Mouse (Mus musculus): ENCODE measurements at regions not wholly inside any gene's neighbourhood (a gene's known extent, or its start where the extent isn't known, plus 50 kb on each side); places are given as distances from the start of the nearest gene placed in this dataset.

- Histone ChIP-seq H3K4me1 (replicated peaks) (no peaks in the 10 kb centered on the region), H3K9me3 (replicated peaks) (no peaks in the 10 kb centered on the region), H3K27me3 (no peaks in the 10 kb centered on the region), H3K4me2 (no peak overlapping the region), H3K27ac (replicated peaks) (no peak overlapping the region), H3K9ac (no peak overlapping the region), H3K4me3 (replicated peaks) (no peak overlapping the region), H3K36me3 (replicated peaks) (no peaks in the 10 kb centered on the region)
- WGBS (ENCODE audit: insufficient replicate concordance) = 39% methylated on average over 7 of the region's 7 CpGs
- no peak for ATAC-seq (ENCODE audit: insufficient read depth)
Observed at GRCm38 (mm10) chr1:72963449-72963848, 52.3 kb downstream of the Tnp1 start.

DNA sequence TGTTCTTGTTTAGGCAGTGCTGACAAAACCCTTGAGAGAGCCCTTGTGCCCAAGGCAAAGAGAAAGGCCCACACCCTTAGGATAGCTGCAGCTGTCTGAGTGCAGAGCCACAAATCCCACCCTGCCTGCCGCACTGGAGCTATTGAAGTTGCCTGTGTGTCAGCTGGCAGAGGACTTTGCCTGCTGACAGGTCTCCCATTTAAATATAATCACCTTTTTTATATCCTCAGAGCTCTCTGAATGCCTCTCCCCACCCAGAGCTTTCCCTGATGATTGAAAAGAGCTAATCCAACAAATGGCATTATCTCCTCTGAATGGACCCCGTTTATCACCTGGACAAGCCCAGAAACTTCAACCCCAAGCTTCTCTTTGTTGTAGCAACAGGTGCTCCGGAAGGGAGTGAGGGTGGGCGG, 55.5 kb downstream of the Tnp1 start:
- Histone ChIP-seq H3K27me3 (no peaks in the 10 kb centered on the region), H3K36me3 (replicated peaks) (no peaks in the 10 kb centered on the region), H3K4me3 (replicated peaks) (no peak overlapping the region), H3K4me2 (no peak overlapping the region), H3K9me3 (replicated peaks) (no peaks in the 10 kb centered on the region), H3K27ac (replicated peaks) (no peak overlapping the region), H3K4me1 (replicated peaks) (no peaks in the 10 kb centered on the region), H3K9ac (no peak overlapping the region)
- WGBS (ENCODE audit: insufficient replicate concordance) = 37% methylated on average over 4 of the region's 4 CpGs
- ATAC-seq (ENCODE audit: insufficient read depth) = no peak

DNA sequence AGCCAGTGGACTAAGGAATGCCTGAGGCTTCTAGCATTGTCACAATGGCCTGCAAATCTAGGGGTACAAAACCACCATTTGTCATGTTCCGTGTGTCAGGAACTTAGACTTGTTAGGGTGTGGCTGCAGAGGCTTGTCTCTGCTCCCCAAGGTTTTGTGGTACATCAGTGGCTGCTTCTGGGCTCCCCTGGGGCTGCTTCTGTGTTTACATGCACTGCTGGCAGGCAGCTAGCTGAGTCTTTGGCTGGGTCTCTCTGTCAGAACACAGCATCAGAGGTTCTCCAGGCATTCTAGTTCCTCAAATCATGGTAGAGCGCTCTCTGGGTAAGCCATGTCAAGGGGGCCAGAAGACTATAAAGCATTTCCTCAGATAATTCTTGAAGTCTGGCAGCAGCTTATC, 60.3 kb downstream of the Tnp1 start:
- Histone ChIP-seq H3K27ac (replicated peaks) (no peak overlapping the region), H3K27me3 (0 out of 2 replicates have a peak, but pooled peaks cover 5% of the 10 kb centered on the region), H3K4me2 (no peak overlapping the region), H3K4me3 (replicated peaks) (no peak overlapping the region), H3K4me1 (replicated peaks) (no peaks in the 10 kb centered on the region), H3K9ac (no peak overlapping the region), H3K36me3 (replicated peaks) (no peaks in the 10 kb centered on the region), H3K9me3 (replicated peaks) (no peaks in the 10 kb centered on the region)
- ATAC-seq (ENCODE audit: insufficient read depth) = no peak
- 35% methylated on average over 2 of the region's 2 CpGs for WGBS (ENCODE audit: insufficient replicate concordance)

DNA sequence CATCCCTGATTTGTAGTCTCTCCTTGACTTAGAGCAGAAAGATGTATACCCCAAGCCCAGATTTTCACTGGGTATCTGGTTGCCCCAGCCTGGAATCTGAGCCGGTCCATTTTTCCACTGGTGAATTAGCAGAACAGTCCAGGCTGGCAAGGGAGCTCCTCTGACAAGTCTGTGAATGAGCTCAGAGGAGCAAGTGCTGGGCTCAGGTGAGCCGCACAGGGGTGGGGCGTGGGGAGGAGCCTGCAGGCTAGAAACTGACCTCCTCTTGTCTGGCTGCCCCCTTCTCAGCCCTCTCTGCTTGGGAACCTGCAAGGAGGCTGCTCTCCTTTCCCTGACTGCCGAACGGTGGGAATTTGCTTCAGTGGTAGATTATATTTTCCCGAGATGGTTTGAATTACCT, 62.8 kb downstream of the Tnp1 start:
- Histone ChIP-seq H3K4me1 (replicated peaks) (no peaks in the 10 kb centered on the region), H3K9me3 (replicated peaks) (no peaks in the 10 kb centered on the region), H3K36me3 (replicated peaks) (no peaks in the 10 kb centered on the region), H3K27me3 (peaks cover 7% of the 10 kb centered on the region; the same call in 1 of the 2 replicates), H3K4me3 (replicated peaks) (no peak overlapping the region), H3K4me2 (no peak overlapping the region), H3K27ac (replicated peaks) (no peak overlapping the region), H3K9ac (no peak overlapping the region)
- ATAC-seq (ENCODE audit: insufficient read depth) = no peak
- 58% methylated on average over 6 of the region's 6 CpGs for WGBS (ENCODE audit: insufficient replicate concordance)

DNA sequence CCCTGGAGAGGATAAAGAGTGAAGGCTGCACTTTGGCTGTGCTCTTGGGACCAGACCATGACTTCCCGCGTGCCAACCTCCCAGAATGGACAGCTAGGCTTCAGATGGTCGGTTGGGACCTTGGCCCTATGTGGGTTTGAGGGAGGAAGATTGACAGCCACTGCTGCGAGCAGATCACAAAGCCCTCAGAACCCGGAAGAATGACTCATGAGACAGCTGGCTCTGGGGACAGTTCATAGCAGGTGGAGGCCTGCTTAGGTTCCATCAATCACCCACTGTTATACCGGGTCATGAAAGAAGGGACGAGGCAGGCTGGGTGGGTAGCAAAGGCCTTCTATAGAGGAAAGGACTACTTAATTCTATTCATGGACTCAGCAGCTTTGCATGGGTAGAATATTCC, 63.9 kb downstream of the Tnp1 start:
- no peaks in the 10 kb centered on the region for H3K9me3 ChIP-seq (replicated peaks)
- ATAC-seq (ENCODE audit: insufficient read depth) = no peak
- H3K27me3 ChIP-seq = peaks cover 7% of the 10 kb centered on the region; the same call in 1 of the 2 replicates
- no peaks in the 10 kb centered on the region for H3K36me3 ChIP-seq (replicated peaks)
- 28% methylated on average over 7 of the region's 7 CpGs for WGBS (ENCODE audit: insufficient replicate concordance)
- H3K9ac ChIP-seq = no peak overlapping the region
- no peaks in the 10 kb centered on the region for H3K4me1 ChIP-seq (replicated peaks)
- no peak overlapping the region for H3K27ac ChIP-seq (replicated peaks)
- no peak overlapping the region for H3K4me2 ChIP-seq
- H3K4me3 ChIP-seq (replicated peaks) = no peak overlapping the region

DNA sequence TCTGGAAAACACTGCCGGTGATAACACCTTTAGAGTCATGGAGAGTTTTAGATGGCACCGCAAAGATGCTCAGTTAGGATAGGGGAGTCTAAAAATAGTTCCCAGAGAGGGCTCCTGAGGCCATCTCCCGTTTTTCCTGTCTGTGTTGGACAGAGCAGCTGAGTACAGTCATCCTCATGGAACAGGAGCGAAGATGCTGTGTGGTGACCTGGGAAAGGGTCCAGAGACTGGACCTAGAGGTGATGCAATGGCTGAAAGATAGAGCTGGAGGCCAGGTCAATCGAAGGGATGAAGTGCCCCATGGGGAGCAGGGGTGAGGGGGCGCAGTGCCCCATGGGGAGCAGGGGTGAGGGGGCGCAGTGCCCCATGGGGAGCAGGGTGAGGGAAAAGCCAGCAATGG, 64.3 kb downstream of the Tnp1 start:
- Histone ChIP-seq H3K36me3 (replicated peaks) (no peaks in the 10 kb centered on the region), H3K4me2 (no peak overlapping the region), H3K4me1 (replicated peaks) (no peaks in the 10 kb centered on the region), H3K27ac (replicated peaks) (no peak overlapping the region), H3K9ac (no peak overlapping the region), H3K4me3 (replicated peaks) (no peak overlapping the region), H3K27me3 (peaks cover 8% of the 10 kb centered on the region; the same call in 1 of the 2 replicates), H3K9me3 (replicated peaks) (no peaks in the 10 kb centered on the region)
- no peak for ATAC-seq (ENCODE audit: insufficient read depth)
- WGBS (ENCODE audit: insufficient replicate concordance) = 61% methylated on average over 7 of the region's 7 CpGs

DNA sequence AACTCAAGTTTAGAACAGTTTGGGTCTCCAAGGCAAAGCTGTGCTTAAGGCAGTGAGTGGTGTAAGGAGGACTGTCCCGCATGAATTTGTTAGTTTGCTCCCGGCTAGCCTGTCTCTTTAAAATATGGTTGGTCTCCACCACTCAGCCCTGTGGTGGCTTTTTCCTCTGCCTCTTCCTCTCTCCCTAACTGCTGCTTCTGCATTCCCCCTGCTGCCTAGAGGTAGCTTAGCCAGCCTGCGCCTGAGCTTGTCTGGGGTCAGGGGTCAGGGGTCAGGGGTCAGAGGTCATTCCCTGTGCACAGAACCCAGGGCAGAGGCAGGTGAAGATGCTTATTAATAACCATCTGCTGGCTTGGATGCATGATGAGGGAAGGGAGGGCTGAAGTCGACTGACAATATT, 69.5 kb downstream of the Tnp1 start:
- Histone ChIP-seq H3K4me2 (no peak overlapping the region), H3K9ac (no peak overlapping the region), H3K4me3 (replicated peaks) (no peak overlapping the region), H3K27me3 (peaks cover 20% of the 10 kb centered on the region), H3K36me3 (replicated peaks) (no peaks in the 10 kb centered on the region), H3K4me1 (replicated peaks) (no peaks in the 10 kb centered on the region), H3K27ac (replicated peaks) (no peak overlapping the region), H3K9me3 (replicated peaks) (no peaks in the 10 kb centered on the region)
- WGBS (ENCODE audit: insufficient replicate concordance) = 13% methylated on average over 4 of the region's 4 CpGs
- no peak for ATAC-seq (ENCODE audit: insufficient read depth)

DNA sequence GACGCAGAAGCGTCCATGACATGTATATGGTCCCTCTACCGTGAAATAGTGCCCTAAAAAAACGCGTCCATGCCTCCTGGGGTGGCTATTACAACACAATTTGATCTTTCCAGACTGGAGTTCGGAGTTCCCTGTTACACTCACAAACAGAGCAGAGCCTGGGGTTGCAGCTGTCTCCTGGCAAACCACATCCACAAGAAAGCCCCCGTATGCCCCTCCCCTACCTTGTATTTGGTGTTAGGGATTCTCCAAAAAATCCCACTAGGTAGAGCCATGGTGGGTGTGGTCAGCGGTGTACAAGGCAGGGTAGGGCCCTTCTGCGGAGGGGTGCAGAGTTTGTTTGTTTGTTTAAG, 70.0 kb downstream of the Tnp1 start:
- H3K36me3 ChIP-seq (replicated peaks) = no peaks in the 10 kb centered on the region
- H3K9ac ChIP-seq = no peak overlapping the region
- no peaks in the 10 kb centered on the region for H3K9me3 ChIP-seq (replicated peaks)
- no peaks in the 10 kb centered on the region for H3K4me1 ChIP-seq (replicated peaks)
- H3K27me3 ChIP-seq = peaks cover 20% of the 10 kb centered on the region
- ATAC-seq (ENCODE audit: insufficient read depth) = no peak
- 12% methylated on average over 9 of the region's 9 CpGs for WGBS (ENCODE audit: insufficient replicate concordance)
- peak overlapping the region; percentile 23 for H3K4me2 ChIP-seq
- no peak overlapping the region for H3K4me3 ChIP-seq (replicated peaks)
- H3K27ac ChIP-seq (replicated peaks) = no peak overlapping the region

DNA sequence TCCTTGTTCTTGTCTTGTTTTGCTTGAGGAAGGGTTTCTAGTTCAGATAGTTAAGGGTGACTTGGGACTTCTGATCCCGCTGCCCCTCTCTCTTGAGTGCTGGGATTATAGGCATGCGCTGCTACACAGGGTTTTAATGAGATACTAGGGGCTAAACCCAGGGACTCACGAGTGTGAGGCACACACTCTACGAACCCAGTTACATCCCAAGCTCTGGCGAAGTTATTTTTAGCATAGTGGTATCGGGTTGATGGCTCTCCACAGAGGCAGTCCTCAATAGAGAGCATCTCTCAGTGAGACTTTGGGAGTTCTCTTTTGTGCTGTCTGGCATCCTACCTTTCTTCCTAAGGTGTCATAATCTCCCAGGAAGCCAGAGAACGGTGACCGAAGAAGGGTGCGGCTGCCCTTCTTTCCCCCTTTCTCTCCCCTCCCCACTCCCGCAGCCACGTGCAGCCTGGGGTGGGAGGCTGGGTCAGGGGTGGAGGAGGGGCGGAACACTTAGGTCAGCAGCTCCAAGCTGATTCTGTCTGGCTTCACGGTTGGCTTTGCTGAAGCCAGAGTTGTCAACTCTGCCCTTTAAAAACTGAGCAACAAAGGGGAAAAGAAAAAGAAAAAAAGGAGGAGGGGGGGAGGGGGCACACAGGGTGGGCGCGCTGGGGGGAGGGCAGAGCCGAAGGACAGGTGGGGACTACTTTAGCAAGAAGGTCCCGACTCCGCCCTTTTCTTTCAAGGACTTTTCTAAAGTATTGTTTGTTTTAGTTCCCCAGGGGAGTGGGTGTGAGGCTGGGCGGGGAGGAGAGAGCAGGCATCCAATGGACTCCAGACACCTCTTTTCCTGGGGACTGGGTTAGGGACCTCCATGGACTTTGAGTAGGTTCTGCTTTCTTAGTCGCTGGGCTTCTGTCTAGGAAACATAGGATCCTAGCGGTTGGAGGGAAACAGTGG, 70.4 kb upstream of the Igfbp5 start:
- no peak overlapping the region for H3K9ac ChIP-seq
- H3K4me1 ChIP-seq (replicated peaks) = no peaks in the 10 kb centered on the region
- H3K27me3 ChIP-seq = peaks cover 20% of the 10 kb centered on the region
- H3K27ac ChIP-seq (replicated peaks) = no peak overlapping the region
- H3K36me3 ChIP-seq (replicated peaks) = no peaks in the 10 kb centered on the region
- H3K4me3 ChIP-seq (replicated peaks) = no peak overlapping the region
- no peak for ATAC-seq (ENCODE audit: insufficient read depth)
- H3K9me3 ChIP-seq (replicated peaks) = no peaks in the 10 kb centered on the region
- WGBS (ENCODE audit: insufficient replicate concordance) = 15% methylated on average over 21 of the region's 21 CpGs
- peak overlapping the region; percentile 23 for H3K4me2 ChIP-seq

DNA sequence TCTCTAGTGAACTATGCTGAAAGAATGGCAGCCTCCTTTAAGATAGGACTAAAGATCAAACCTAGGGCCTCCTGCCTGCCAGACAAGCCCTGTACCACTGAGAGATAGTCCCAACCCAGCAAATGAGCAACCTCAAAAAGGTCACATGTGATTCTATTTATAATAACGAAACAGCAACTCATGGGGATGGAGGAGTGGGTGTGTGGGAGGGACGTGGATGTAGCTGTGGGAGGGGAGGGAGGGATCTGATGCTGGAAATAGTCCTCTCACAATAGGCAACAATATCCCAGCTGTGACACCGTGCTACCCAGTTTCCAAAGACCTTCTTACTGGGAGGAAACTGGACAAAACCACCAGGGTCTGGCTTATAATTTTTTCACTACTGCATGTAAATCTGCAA, 69.5 kb upstream of the Igfbp5 start:
- H3K9ac ChIP-seq = no peak overlapping the region
- 37% methylated on average over 3 of the region's 3 CpGs for WGBS (ENCODE audit: insufficient replicate concordance)
- no peaks in the 10 kb centered on the region for H3K9me3 ChIP-seq (replicated peaks)
- H3K27me3 ChIP-seq = peaks cover 20% of the 10 kb centered on the region
- ATAC-seq (ENCODE audit: insufficient read depth) = no peak
- no peaks in the 10 kb centered on the region for H3K36me3 ChIP-seq (replicated peaks)
- no peak overlapping the region for H3K27ac ChIP-seq (replicated peaks)
- no peak overlapping the region for H3K4me2 ChIP-seq
- H3K4me1 ChIP-seq (replicated peaks) = no peaks in the 10 kb centered on the region
- no peak overlapping the region for H3K4me3 ChIP-seq (replicated peaks)

DNA sequence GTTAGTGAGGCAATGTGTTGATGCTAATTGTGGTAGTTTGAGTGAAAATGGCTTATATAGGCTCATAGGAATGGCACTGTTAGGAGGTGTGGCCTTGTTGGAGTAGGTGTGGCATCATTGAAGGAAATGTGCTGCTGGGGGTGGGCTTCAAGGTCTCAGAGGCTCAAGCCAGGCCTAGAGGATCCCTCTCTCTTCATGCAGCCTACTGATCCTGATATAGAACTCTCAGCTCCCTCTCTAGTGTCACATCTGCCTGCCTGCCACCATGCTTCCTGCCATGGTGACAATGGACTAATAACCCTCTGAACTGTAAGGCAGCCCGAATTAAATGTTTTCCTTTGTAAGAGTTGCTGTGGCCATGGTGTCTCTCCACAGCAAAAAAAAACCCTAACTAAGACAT, 68.4 kb upstream of the Igfbp5 start:
- Histone ChIP-seq H3K4me1 (replicated peaks) (no peaks in the 10 kb centered on the region), H3K27me3 (peaks cover 17% of the 10 kb centered on the region), H3K9me3 (replicated peaks) (no peaks in the 10 kb centered on the region), H3K9ac (no peak overlapping the region), H3K27ac (replicated peaks) (no peak overlapping the region), H3K4me3 (replicated peaks) (no peak overlapping the region), H3K36me3 (replicated peaks) (no peaks in the 10 kb centered on the region), H3K4me2 (no peak overlapping the region)
- ATAC-seq (ENCODE audit: insufficient read depth) = no peak
- WGBS (ENCODE audit: insufficient replicate concordance) = 48% methylated on average over 1 of the region's 1 CpGs

DNA sequence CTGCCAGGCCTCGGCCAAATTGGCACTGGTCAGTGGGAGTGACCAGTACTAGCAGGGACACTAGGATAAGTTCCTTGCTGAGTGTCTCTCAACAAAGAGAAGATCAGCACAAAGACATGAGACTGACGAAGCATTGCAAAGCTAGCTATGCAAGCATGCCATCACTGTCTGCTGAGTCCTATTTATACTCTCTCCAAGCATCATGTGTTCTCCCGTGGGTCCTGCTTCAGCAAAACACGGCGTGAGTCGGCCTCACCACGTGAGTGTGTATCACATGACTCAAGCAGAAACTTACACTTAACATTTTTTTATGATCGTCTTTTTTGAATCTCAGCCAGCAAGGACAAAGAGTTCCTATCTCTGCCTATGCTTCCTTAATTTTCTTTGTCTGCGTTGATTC, 67.7 kb upstream of the Igfbp5 start:
- no peak overlapping the region for H3K27ac ChIP-seq (replicated peaks)
- H3K4me1 ChIP-seq (replicated peaks) = no peaks in the 10 kb centered on the region
- WGBS (ENCODE audit: insufficient replicate concordance) = 65% methylated on average over 9 of the region's 9 CpGs
- no peaks in the 10 kb centered on the region for H3K36me3 ChIP-seq (replicated peaks)
- peaks cover 17% of the 10 kb centered on the region for H3K27me3 ChIP-seq
- no peak overlapping the region for H3K9ac ChIP-seq
- H3K4me3 ChIP-seq (replicated peaks) = no peak overlapping the region
- no peak for ATAC-seq (ENCODE audit: insufficient read depth)
- no peaks in the 10 kb centered on the region for H3K9me3 ChIP-seq (replicated peaks)
- no peak overlapping the region for H3K4me2 ChIP-seq

All from liver, embryonic 15.5 days (tissue).